Mouse (Mus musculus) adrenal gland, adult 10 weeks (tissue): ENCODE data around the gene Hfe. TPM values are rescaled to one million over a fixed set of nuclear protein-coding genes. Genes with fewer than 3 reads are reported as not detected.

Experiments used
- polyA plus RNA-seq: library from polyadenylated mRNA; stranded (reverse); fragments of 350-450 nt; fragmentation: Illumina TruSeq; extraction: RNeasy Lipid Tissue Mini Kit (QIAGEN cat#74804); gene quantifications from one replicate; pipeline ENCODE4 v1.2.3, GENCODE M21; 2014; ENCODE audit warnings: low read depth, low replicate concordance

Hfe gene
- polyA plus RNA-seq = 85.7 TPM

GRCm38 (mm10) chr13:23710374-23711089 is at the start of gene Hfe:
Gene Hfe, minus strand, starts transcription at chr13:23710854.

GRCm38 (mm10) chr13:23756790-23757189 is 46.1 kb upstream of the Hfe start, which contains the start of gene Hist1h4b:
Gene Hist1h4b, plus strand, starts transcription at chr13:23757013.

GRCm38 (mm10) chr13:23752067-23752741 is 41.5 kb upstream of the Hfe start, which contains the start of gene Hist1h3b:
Gene Hist1h3b, plus strand, starts transcription at chr13:23752267.

GRCm38 (mm10) chr13:23750839-23751477 is 40.3 kb upstream of the Hfe start, which contains the start of gene Hist1h2ab:
Gene Hist1h2ab, plus strand, starts transcription at chr13:23751126.

GRCm38 (mm10) chr13:23746201-23747080 is 35.8 kb upstream of the Hfe start, which contains the start of gene Hist1h2bb:
Gene Hist1h2bb, plus strand, starts transcription at chr13:23746734.

GRCm38 (mm10) chr13:23745381-23746161 is 34.9 kb upstream of the Hfe start, which contains the start of gene Hist1h3c:
Gene Hist1h3c, minus strand, starts transcription at chr13:23745602.

GRCm38 (mm10) chr13:23738677-23739068 is 28.0 kb upstream of the Hfe start, which contains the start of gene Hist1h1c:
Gene Hist1h1c, plus strand, starts transcription at chr13:23738808.

GRCm38 (mm10) chr13:23698300-23698693 is 12.4 kb downstream of the Hfe start, which contains the start of gene Hist1h4c:
Gene Hist1h4c, minus strand, starts transcription at chr13:23698454.

GRCm38 (mm10) chr13:23695514-23695913 is 15.1 kb downstream of the Hfe start, which contains the start of gene Hist1h1t:
Gene Hist1h1t, plus strand, starts transcription at chr13:23695814.

GRCm38 (mm10) chr13:23683755-23684281 is 26.8 kb downstream of the Hfe start, which contains the start of the genes Hist1h2ac and Hist1h2bc:
Gene Hist1h2ac, minus strand, starts transcription at chr13:23683948.
Gene Hist1h2bc, plus strand, starts transcription at chr13:23684199.

Other genes starting within 250 kb of the Hfe start
- not detected for gene Btn1a1, start 245.0 kb downstream of the Hfe start, polyA plus RNA-seq
- not detected for gene Btn2a2, start 222.0 kb downstream of the Hfe start, polyA plus RNA-seq
- gene Hist1h4h, start 179.8 kb downstream of the Hfe start, polyA plus RNA-seq = not detected
- not detected for gene Hist1h2af, start 176.9 kb downstream of the Hfe start, polyA plus RNA-seq
- gene Hist1h3g, start 175.4 kb downstream of the Hfe start, polyA plus RNA-seq = not detected
- 2.7 TPM for gene Hist1h2bh, start 167.5 kb downstream of the Hfe start, polyA plus RNA-seq
- not detected for gene Hist1h3f, start 166.8 kb downstream of the Hfe start, polyA plus RNA-seq
- not detected for gene Hist1h4f, start 159.2 kb downstream of the Hfe start, polyA plus RNA-seq
- gene Hist1h1d, start 157.6 kb downstream of the Hfe start, polyA plus RNA-seq = 0.70 TPM
- gene Hist1h3e, start 148.5 kb downstream of the Hfe start, polyA plus RNA-seq = not detected
- not detected for gene Hist1h2ae, start 139.6 kb downstream of the Hfe start, polyA plus RNA-seq
- 2.4 TPM for gene Hist1h2bg, start 139.5 kb downstream of the Hfe start, polyA plus RNA-seq
- gene Hist1h2bf, start 136.7 kb downstream of the Hfe start, polyA plus RNA-seq = not detected
- gene Hist1h2ad, start 136.5 kb downstream of the Hfe start, polyA plus RNA-seq = not detected
- 2.2 TPM for gene Hist1h3d, start 135.1 kb downstream of the Hfe start, polyA plus RNA-seq
- 0.76 TPM for gene Hist1h4d, start 129.3 kb downstream of the Hfe start, polyA plus RNA-seq
- gene Hist1h2be, start 89.7 kb downstream of the Hfe start, polyA plus RNA-seq = 15.6 TPM
- gene Hist1h1e, start 88.3 kb downstream of the Hfe start, polyA plus RNA-seq = 1.3 TPM
- 1.7 TPM for gene Hist1h2ac, start 26.9 kb downstream of the Hfe start, polyA plus RNA-seq
- gene Hist1h2bc, start 26.7 kb downstream of the Hfe start, polyA plus RNA-seq = 322 TPM
- not detected for gene Hist1h1t, start 15.0 kb downstream of the Hfe start, polyA plus RNA-seq
- gene Hist1h4c, start 12.4 kb downstream of the Hfe start, polyA plus RNA-seq = not detected
- gene Hist1h1c, start 28.0 kb upstream of the Hfe start, polyA plus RNA-seq = 40.8 TPM
- gene Hist1h3c, start 34.7 kb upstream of the Hfe start, polyA plus RNA-seq = not detected
- gene Hist1h2bb, start 35.9 kb upstream of the Hfe start, polyA plus RNA-seq = not detected
- gene Hist1h2ab, start 40.3 kb upstream of the Hfe start, polyA plus RNA-seq = not detected
- not detected for gene Hist1h3b, start 41.4 kb upstream of the Hfe start, polyA plus RNA-seq
- gene Hist1h4b, start 46.2 kb upstream of the Hfe start, polyA plus RNA-seq = not detected
- not detected for gene Hist1h4a, start 50.4 kb upstream of the Hfe start, polyA plus RNA-seq
- gene Hist1h3a, start 51.5 kb upstream of the Hfe start, polyA plus RNA-seq = not detected
- not detected for gene Hist1h1a, start 52.8 kb upstream of the Hfe start, polyA plus RNA-seq
- gene Trim38, start 59.1 kb upstream of the Hfe start, polyA plus RNA-seq = 0.99 TPM
- gene Slc17a2, start 96.1 kb upstream of the Hfe start, polyA plus RNA-seq = not detected
- gene Slc17a3, start 128.6 kb upstream of the Hfe start, polyA plus RNA-seq = 0.64 TPM
- gene Slc17a1, start 156.9 kb upstream of the Hfe start, polyA plus RNA-seq = not detected
- 0.35 TPM for gene Slc17a4, start 204.2 kb upstream of the Hfe start, polyA plus RNA-seq
- gene Hist1h2ba, start 223.3 kb upstream of the Hfe start, polyA plus RNA-seq = not detected
- gene Hist1h2aa, start 223.6 kb upstream of the Hfe start, polyA plus RNA-seq = not detected